Mouse (Mus musculus): ENCODE measurements around the gene Foxp1. TPM values are rescaled to one million over a fixed set of nuclear protein-coding genes. Genes with fewer than 3 reads are reported as not detected.

Gene Foxp1
- polyA plus RNA-seq, 1 experiment from 2014 or later: 148 TPM

DNA sequence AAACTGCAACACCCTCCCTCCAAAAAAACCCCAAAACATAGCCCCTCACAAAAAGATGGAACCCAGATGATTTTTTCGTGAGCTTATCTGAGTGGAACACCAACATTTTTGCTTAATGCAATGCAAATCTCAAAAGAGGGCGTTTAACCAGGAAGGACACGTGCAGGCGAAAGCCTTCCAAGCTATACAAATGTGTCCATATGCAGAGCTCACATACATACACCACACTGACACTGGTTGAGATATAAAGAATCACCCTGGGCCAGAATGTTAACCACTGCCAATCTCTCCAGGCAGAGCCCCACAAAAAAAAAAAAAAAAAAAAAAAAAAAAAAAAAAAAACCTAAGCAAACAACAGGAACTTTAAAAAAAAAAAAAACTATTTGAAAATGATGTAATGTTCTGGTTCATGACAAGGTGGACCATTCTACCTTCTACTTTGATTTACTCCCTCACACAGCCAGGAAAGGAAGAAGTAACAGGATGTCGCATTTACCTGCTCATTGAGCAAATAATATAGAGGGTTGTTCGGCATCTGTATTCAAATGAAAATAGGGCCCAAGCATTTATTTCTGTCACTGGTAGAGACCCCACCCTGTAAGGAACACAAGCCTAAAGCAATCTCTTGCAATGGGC, 118.6 kb downstream of the Foxp1 start:
- Histone ChIP-seq H3K27me3 (ENCODE audit: control insufficient read depth, insufficient read depth, low read length) (no peaks in the 10 kb centered on the region), H3K36me3 (replicated peaks; ENCODE audit: control insufficient read depth, insufficient read depth, low read depth, low read length) (no peaks in the 10 kb centered on the region), H3K9ac (replicated peaks; ENCODE audit: low read length) (no peak overlapping the region), H3K4me3 (ENCODE audit: low read depth, low read length) (no peak overlapping the region), H3K4me2 (ENCODE audit: low read depth, low read length) (no peak overlapping the region), H3K27ac (replicated peaks; ENCODE audit: low read depth, low read length) (no peak overlapping the region), H3K9me3 (replicated peaks; ENCODE audit: control insufficient read depth, low read length) (no peaks in the 10 kb centered on the region), H3K4me1 (ENCODE audit: control insufficient read depth, insufficient read depth, low read length) (no peaks in the 10 kb centered on the region)
- DNase-seq (ENCODE audit: low spot score): no peak
- no peak for ATAC-seq (replicated peaks; ENCODE audit: insufficient number of reproducible peaks, low FRiP score, low TSS enrichment, low read depth)
- 90% methylated on average over 6 of the region's 6 CpGs for WGBS

DNA sequence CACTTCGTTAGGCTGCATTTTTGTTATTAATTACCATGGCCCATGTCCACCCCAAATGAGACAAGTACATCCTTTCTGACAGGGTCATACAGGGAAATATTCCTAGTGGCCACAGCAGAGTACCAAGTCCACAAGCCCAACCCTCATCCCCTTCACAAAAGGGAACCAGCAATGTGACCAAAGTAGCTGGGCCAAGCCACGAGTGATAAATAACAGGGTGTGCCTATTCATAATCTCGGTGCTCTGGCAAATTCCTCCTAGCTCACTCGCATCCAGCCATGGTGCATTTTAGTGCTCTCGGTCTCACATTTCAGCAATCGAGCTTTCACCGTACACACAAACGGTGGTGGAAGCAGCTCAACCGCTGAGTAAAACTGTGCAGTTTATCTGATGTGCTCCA, 119.6 kb downstream of the Foxp1 start:
- Histone ChIP-seq H3K9ac (replicated peaks; ENCODE audit: low read length) (no peak overlapping the region), H3K27ac (replicated peaks; ENCODE audit: low read depth, low read length) (no peak overlapping the region), H3K4me1 (ENCODE audit: control insufficient read depth, insufficient read depth, low read length) (no peaks in the 10 kb centered on the region), H3K9me3 (replicated peaks; ENCODE audit: control insufficient read depth, low read length) (no peaks in the 10 kb centered on the region), H3K36me3 (replicated peaks; ENCODE audit: control insufficient read depth, insufficient read depth, low read depth, low read length) (no peaks in the 10 kb centered on the region), H3K4me2 (ENCODE audit: low read depth, low read length) (no peak overlapping the region), H3K4me3 (ENCODE audit: low read depth, low read length) (no peak overlapping the region), H3K27me3 (ENCODE audit: control insufficient read depth, insufficient read depth, low read length) (no peaks in the 10 kb centered on the region)
- WGBS: 68% methylated on average over 9 of the region's 9 CpGs
- ATAC-seq (replicated peaks; ENCODE audit: insufficient number of reproducible peaks, low FRiP score, low TSS enrichment, low read depth): no peak
- no peak for DNase-seq (ENCODE audit: low spot score)

DNA sequence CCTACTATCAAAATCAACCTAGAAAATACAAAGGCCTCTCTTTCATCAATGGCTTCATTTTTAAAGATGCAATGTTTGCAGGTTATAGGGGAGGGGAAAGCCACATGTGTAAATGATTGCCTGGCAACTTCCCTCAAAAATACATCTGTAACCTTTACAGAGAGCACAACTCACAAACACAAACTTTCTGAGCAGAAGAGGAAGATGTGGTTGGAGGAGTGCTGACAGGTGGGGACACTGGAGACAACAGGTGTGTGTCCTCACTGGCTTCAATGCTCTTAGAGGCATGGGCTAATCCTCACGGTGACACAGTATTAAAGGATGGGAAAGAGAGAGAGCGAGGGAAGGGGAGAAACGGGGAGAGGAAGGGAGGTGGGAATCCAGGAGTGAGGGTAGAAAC, 120.2 kb downstream of the Foxp1 start:
- Histone ChIP-seq H3K27me3 (ENCODE audit: control insufficient read depth, insufficient read depth, low read length) (no peaks in the 10 kb centered on the region), H3K9ac (replicated peaks; ENCODE audit: low read length) (no peak overlapping the region), H3K9me3 (replicated peaks; ENCODE audit: control insufficient read depth, low read length) (no peaks in the 10 kb centered on the region), H3K4me3 (ENCODE audit: low read depth, low read length) (no peak overlapping the region), H3K4me1 (ENCODE audit: control insufficient read depth, insufficient read depth, low read length) (no peaks in the 10 kb centered on the region), H3K4me2 (ENCODE audit: low read depth, low read length) (no peak overlapping the region), H3K36me3 (replicated peaks; ENCODE audit: control insufficient read depth, insufficient read depth, low read depth, low read length) (no peaks in the 10 kb centered on the region), H3K27ac (replicated peaks; ENCODE audit: low read depth, low read length) (no peak overlapping the region)
- WGBS: 85% methylated on average over 3 of the region's 3 CpGs
- no peak for DNase-seq (ENCODE audit: low spot score)
- ATAC-seq (replicated peaks; ENCODE audit: insufficient number of reproducible peaks, low FRiP score, low TSS enrichment, low read depth): no peak

DNA sequence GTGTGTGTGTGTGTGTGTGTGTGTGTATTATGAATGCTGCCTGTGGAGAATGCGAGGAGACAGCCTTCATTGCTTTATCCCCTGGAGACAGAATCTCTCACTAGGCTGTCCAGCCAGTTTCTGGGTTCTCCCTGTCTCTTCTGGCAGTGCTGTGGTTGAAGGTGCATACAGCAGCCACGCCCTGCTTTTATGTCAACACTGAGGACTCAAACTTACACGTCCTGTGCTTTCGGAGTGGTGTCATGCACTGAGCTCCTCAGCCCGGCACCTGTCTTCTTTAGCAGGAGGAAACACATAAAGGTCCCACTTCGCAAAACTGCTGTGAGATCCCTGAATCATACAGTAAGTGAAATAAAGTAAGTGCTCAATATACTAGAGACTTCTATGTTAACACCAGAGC, 120.7 kb downstream of the Foxp1 start:
- no peak overlapping the region for H3K4me3 ChIP-seq (ENCODE audit: low read depth, low read length)
- H3K4me1 ChIP-seq (ENCODE audit: control insufficient read depth, insufficient read depth, low read length): no peaks in the 10 kb centered on the region
- no peaks in the 10 kb centered on the region for H3K27me3 ChIP-seq (ENCODE audit: control insufficient read depth, insufficient read depth, low read length)
- H3K9me3 ChIP-seq (replicated peaks; ENCODE audit: control insufficient read depth, low read length): no peaks in the 10 kb centered on the region
- no peak overlapping the region for H3K4me2 ChIP-seq (ENCODE audit: low read depth, low read length)
- H3K36me3 ChIP-seq (replicated peaks; ENCODE audit: control insufficient read depth, insufficient read depth, low read depth, low read length): no peaks in the 10 kb centered on the region
- 81% methylated on average over 6 of the region's 6 CpGs for WGBS
- no peak for DNase-seq (ENCODE audit: low spot score)
- ATAC-seq (replicated peaks; ENCODE audit: insufficient number of reproducible peaks, low FRiP score, low TSS enrichment, low read depth): no peak
- no peak overlapping the region for H3K27ac ChIP-seq (replicated peaks; ENCODE audit: low read depth, low read length)
- H3K9ac ChIP-seq (replicated peaks; ENCODE audit: low read length): no peak overlapping the region

DNA sequence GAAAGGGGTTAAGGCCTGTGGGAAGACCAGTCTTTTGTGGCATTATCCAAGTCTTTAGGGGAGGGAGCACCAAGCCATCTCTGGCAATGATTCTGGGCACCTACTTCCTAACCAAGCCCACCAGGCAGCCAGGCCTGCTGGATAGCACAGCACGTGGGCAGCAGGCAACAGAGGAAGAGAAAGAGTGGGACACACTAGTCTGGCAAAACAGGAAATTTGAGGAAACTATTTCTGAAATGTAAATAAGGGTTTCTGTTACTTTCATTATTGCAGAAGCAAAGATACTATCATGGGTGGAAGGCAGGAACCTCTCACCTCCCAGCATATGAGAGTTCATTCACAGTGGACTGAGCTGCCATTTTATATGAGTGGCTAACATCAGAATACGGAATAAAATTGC, 121.3 kb downstream of the Foxp1 start:
- H3K4me1 ChIP-seq (ENCODE audit: control insufficient read depth, insufficient read depth, low read length): no peaks in the 10 kb centered on the region
- ATAC-seq (replicated peaks; ENCODE audit: insufficient number of reproducible peaks, low FRiP score, low TSS enrichment, low read depth): no peak
- no peak overlapping the region for H3K27ac ChIP-seq (replicated peaks; ENCODE audit: low read depth, low read length)
- no peak overlapping the region for H3K9ac ChIP-seq (replicated peaks; ENCODE audit: low read length)
- no peaks in the 10 kb centered on the region for H3K27me3 ChIP-seq (ENCODE audit: control insufficient read depth, insufficient read depth, low read length)
- H3K4me3 ChIP-seq (ENCODE audit: low read depth, low read length): no peak overlapping the region
- 42% methylated on average over 2 of the region's 2 CpGs for WGBS
- no peaks in the 10 kb centered on the region for H3K36me3 ChIP-seq (replicated peaks; ENCODE audit: control insufficient read depth, insufficient read depth, low read depth, low read length)
- no peaks in the 10 kb centered on the region for H3K9me3 ChIP-seq (replicated peaks; ENCODE audit: control insufficient read depth, low read length)
- DNase-seq (ENCODE audit: low spot score): no peak
- no peak overlapping the region for H3K4me2 ChIP-seq (ENCODE audit: low read depth, low read length)

DNA sequence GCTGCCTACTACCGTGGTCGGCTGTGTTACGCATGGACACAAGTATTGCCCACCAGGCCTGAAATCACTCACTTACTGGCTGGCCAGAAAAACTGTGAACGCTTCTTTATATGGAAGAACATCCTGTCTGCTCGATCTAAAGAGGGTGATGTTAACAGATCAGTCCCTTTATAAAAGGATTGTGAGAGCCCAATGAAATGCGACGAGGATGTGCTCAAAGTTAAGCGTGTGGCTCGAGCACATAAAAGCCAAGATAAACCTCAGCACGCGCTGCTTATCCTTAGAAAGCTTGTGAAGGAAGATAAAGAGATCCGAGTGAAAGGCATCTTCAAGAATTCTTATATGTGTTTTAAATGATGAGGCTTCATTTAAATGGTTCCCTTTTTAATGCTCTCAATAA, 126.8 kb downstream of the Foxp1 start:
- Histone ChIP-seq H3K27me3 (ENCODE audit: control insufficient read depth, insufficient read depth, low read length) (no peaks in the 10 kb centered on the region), H3K4me2 (ENCODE audit: low read depth, low read length) (no peak overlapping the region), H3K36me3 (replicated peaks; ENCODE audit: control insufficient read depth, insufficient read depth, low read depth, low read length) (no peaks in the 10 kb centered on the region), H3K4me3 (ENCODE audit: low read depth, low read length) (no peak overlapping the region), H3K4me1 (ENCODE audit: control insufficient read depth, insufficient read depth, low read length) (no peaks in the 10 kb centered on the region), H3K27ac (replicated peaks; ENCODE audit: low read depth, low read length) (no peak overlapping the region), H3K9ac (replicated peaks; ENCODE audit: low read length) (no peak overlapping the region), H3K9me3 (replicated peaks; ENCODE audit: control insufficient read depth, low read length) (no peaks in the 10 kb centered on the region)
- 72% methylated on average over 12 of the region's 12 CpGs for WGBS
- no peak for DNase-seq (ENCODE audit: low spot score)
- no peak for ATAC-seq (replicated peaks; ENCODE audit: insufficient number of reproducible peaks, low FRiP score, low TSS enrichment, low read depth)

DNA sequence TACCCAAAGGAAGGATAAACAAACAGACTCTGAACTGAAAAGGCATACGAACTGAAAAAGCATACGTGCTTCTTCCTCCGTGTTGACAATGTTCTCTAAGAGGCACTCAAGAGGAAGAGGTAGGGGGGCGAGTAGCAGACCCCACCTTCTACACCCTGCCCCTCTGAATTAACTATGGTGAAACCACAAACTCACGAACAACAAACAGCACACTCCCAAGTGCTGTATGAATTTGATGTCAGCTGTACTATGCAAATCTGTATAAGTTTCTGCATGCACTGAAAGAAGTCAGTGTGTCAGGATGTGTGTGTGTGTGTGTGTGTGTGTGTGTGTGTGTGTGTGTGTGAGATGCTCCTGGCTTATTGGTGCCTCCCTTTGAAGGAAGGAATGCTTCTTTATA, 127.7 kb downstream of the Foxp1 start:
- Histone ChIP-seq H3K27me3 (ENCODE audit: control insufficient read depth, insufficient read depth, low read length) (no peaks in the 10 kb centered on the region), H3K27ac (replicated peaks; ENCODE audit: low read depth, low read length) (no peak overlapping the region), H3K9me3 (replicated peaks; ENCODE audit: control insufficient read depth, low read length) (no peaks in the 10 kb centered on the region), H3K36me3 (replicated peaks; ENCODE audit: control insufficient read depth, insufficient read depth, low read depth, low read length) (no peaks in the 10 kb centered on the region), H3K4me1 (ENCODE audit: control insufficient read depth, insufficient read depth, low read length) (no peaks in the 10 kb centered on the region), H3K9ac (replicated peaks; ENCODE audit: low read length) (no peak overlapping the region), H3K4me2 (ENCODE audit: low read depth, low read length) (no peak overlapping the region), H3K4me3 (ENCODE audit: low read depth, low read length) (no peak overlapping the region)
- ATAC-seq (replicated peaks; ENCODE audit: insufficient number of reproducible peaks, low FRiP score, low TSS enrichment, low read depth) (no peak), DNase-seq (ENCODE audit: low spot score) (no peak)
- WGBS: 56% methylated on average over 5 of the region's 5 CpGs

DNA sequence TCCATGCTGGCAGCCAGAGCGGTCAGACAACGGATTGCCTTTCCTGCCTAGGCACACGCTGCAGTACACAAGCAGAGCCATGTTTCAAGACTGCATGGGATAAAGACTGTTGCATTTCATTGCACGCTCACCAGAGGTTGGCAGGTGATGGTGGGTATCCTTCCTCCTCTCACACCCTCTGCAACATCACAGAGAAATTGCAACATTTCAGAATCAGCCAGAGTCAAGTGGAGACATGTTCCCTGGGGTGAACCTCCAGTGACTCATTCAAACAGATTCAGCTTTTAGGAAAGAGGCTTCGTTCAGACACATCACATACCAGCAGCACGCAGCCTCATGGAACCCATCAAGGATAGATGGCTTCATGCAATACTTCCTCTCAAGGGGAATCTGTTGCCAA, 130.0 kb downstream of the Foxp1 start:
- ATAC-seq (replicated peaks; ENCODE audit: insufficient number of reproducible peaks, low FRiP score, low TSS enrichment, low read depth): no peak

More for the DNA sequence above, 130.0 kb downstream of the Foxp1 start:
- Histone ChIP-seq H3K4me3 (ENCODE audit: low read depth, low read length) (no peak overlapping the region), H3K4me1 (ENCODE audit: control insufficient read depth, insufficient read depth, low read length) (no peaks in the 10 kb centered on the region), H3K4me2 (ENCODE audit: low read depth, low read length) (no peak overlapping the region), H3K27me3 (ENCODE audit: control insufficient read depth, insufficient read depth, low read length) (no peaks in the 10 kb centered on the region), H3K36me3 (replicated peaks; ENCODE audit: control insufficient read depth, insufficient read depth, low read depth, low read length) (no peaks in the 10 kb centered on the region), H3K9ac (replicated peaks; ENCODE audit: low read length) (no peak overlapping the region), H3K9me3 (replicated peaks; ENCODE audit: control insufficient read depth, low read length) (no peaks in the 10 kb centered on the region), H3K27ac (replicated peaks; ENCODE audit: low read depth, low read length) (no peak overlapping the region)
- WGBS: 95% methylated on average over 6 of the region's 6 CpGs
- DNase-seq (ENCODE audit: low spot score): no peak

Data from embryonic facial prominence, embryonic 11.5 days (tissue).